Mouse (Mus musculus): ENCODE measurements at regions not wholly inside any gene's neighbourhood (a gene's known extent, or its start where the extent isn't known, plus 50 kb on each side); places are given as distances from the start of the nearest gene placed in this dataset.

DNA sequence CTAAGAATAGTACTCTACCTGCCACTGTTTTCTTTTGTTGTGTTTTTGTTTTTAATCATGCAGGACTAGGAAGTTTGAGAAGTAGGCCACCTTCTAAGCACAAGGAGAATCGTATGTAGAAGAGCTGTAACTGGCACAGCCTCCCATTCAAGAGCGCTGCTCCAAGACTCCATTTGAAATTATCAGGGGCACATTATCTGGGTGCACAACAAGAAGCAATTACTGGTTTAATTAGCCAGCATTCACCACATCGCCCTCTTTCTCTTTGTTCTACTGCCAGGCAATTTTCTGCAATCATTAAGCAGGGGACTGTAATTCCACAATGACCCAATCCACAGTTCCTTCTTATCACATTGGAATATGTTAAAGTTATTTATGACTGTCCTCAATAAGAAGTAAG is 1220.8 kb upstream of the Pabpc4l start:
- 4% methylated on average over 3 of the region's 3 CpGs for WGBS
- peak; percentile 96 for ATAC-seq
- Histone ChIP-seq H3K36me3 (ENCODE audit: control insufficient read depth, insufficient read depth) (no peaks in the 10 kb centered on the region), H3K9me3 (ENCODE audit: control insufficient read depth, low read length) (no peaks in the 10 kb centered on the region), H3K4me2 (ENCODE audit: low read length) (no peak overlapping the region), H3K27ac (ENCODE audit: low read length) (no peak overlapping the region), H3K4me3 (replicated peaks; ENCODE audit: low read length) (no peak overlapping the region), H3K4me1 (replicated peaks; ENCODE audit: control insufficient read depth, insufficient read depth, low read length) (no peaks in the 10 kb centered on the region; the same call in 1 of the 2 replicates), H3K27me3 (replicated peaks; ENCODE audit: control insufficient read depth, insufficient read depth, low read length) (no peaks in the 10 kb centered on the region), H3K9ac (replicated peaks; ENCODE audit: low read depth, low read length) (no peak overlapping the region)

DNA sequence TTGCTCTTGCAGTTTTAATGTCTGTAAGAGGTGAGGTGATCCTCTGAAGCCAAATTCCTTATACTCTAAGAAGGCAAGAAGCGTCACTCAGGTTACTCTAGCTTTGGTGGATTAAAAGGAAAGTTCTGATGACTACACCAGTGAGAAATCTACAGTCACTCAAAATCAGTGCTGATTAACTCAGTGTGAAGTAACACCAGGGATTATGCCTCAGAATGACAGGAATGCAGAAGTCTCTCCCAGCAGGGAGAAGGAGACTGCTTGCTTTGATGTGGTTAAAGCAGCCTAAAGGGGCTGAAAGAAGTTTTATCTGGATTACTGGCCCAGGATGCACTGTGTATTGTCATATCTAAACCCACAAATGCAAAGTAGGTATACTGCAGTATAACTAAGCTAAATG is 1214.5 kb upstream of the Pabpc4l start:
- no peaks in the 10 kb centered on the region for H3K36me3 ChIP-seq (ENCODE audit: control insufficient read depth, insufficient read depth)
- no peaks in the 10 kb centered on the region for H3K27me3 ChIP-seq (replicated peaks; ENCODE audit: control insufficient read depth, insufficient read depth, low read length)
- H3K27ac ChIP-seq (ENCODE audit: low read length) = no peak overlapping the region
- 13% methylated on average over 1 of the region's 1 CpGs for WGBS
- no peaks in the 10 kb centered on the region for H3K4me1 ChIP-seq (replicated peaks; ENCODE audit: control insufficient read depth, insufficient read depth, low read length)
- ATAC-seq = no peak
- no peaks in the 10 kb centered on the region for H3K9me3 ChIP-seq (ENCODE audit: control insufficient read depth, low read length)
- H3K4me2 ChIP-seq (ENCODE audit: low read length) = no peak overlapping the region
- H3K4me3 ChIP-seq (replicated peaks; ENCODE audit: low read length) = no peak overlapping the region
- H3K9ac ChIP-seq (replicated peaks; ENCODE audit: low read depth, low read length) = no peak overlapping the region

DNA sequence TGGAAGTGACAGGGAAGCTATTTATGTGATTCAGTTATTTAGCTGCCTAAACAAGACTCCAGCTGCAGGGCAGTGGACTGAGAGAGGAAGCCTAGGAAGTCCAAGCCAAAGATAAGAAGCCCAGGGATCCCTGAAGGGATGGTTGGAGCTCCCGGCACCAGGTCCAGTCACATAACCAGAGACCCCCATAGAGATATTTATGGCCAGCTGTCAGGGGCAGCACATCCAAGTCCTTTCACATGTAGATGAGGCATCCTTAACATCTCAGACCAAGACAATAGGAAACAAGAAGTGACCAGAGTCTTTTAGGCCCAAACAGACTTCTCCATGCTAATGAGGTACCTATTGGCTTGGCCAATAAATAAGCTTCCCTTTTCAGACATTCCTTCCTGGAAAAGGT is 1212.5 kb upstream of the Pabpc4l start:
- ATAC-seq = no peak
- Histone ChIP-seq H3K9me3 (ENCODE audit: control insufficient read depth, low read length) (no peaks in the 10 kb centered on the region), H3K27me3 (replicated peaks; ENCODE audit: control insufficient read depth, insufficient read depth, low read length) (no peaks in the 10 kb centered on the region), H3K9ac (replicated peaks; ENCODE audit: low read depth, low read length) (no peak overlapping the region), H3K4me2 (ENCODE audit: low read length) (no peak overlapping the region), H3K4me3 (replicated peaks; ENCODE audit: low read length) (no peak overlapping the region), H3K4me1 (replicated peaks; ENCODE audit: control insufficient read depth, insufficient read depth, low read length) (no peaks in the 10 kb centered on the region), H3K36me3 (ENCODE audit: control insufficient read depth, insufficient read depth) (no peaks in the 10 kb centered on the region), H3K27ac (ENCODE audit: low read length) (no peak overlapping the region)
- WGBS = 31% methylated on average over 1 of the region's 1 CpGs

Measured in forebrain, embryonic 16.5 days (tissue).